Mouse (Mus musculus) CD8-positive naive resting alpha-beta T cell, adult 2 months (primary cell): Measurements from ENCODE around the gene Wdr48.

Source experiments
- DNase-seq, 2 experiments: peaks; one replicate each; pipeline ENCODE4 v3.0.0; 2022; ENCODE audit warnings: low read depth in 2 of 2, low spot score in 2 of 2

The Wdr48 gene

GRCm38 (mm10) chr9:119966221-119966910 is 71.7 kb downstream of the Wdr48 start:
- DNase-seq, result no peak

GRCm38 (mm10) chr9:119969811-119970210 is 75.1 kb downstream of the Wdr48 start:
- no peak for DNase-seq

GRCm38 (mm10) chr9:119970221-119970620 is 75.5 kb downstream of the Wdr48 start:
- peak in 1 of 2 experiments; percentile 46 for DNase-seq

- DNase-seq, result no peak
Measured at GRCm38 (mm10) chr9:119970763-119971656, 76.3 kb downstream of the Wdr48 start.

GRCm38 (mm10) chr9:119972166-119972565 is 77.5 kb downstream of the Wdr48 start:
- DNase-seq, result no peak

GRCm38 (mm10) chr9:119972582-119972981 is 77.9 kb downstream of the Wdr48 start:
- DNase-seq, result no peak

- no peak for DNase-seq
Measured at GRCm38 (mm10) chr9:119973281-119973680, 78.6 kb downstream of the Wdr48 start.

- DNase-seq, result no peak
Measured at GRCm38 (mm10) chr9:119973869-119974520, 79.3 kb downstream of the Wdr48 start.

- no peak for DNase-seq
Measured at GRCm38 (mm10) chr9:119974609-119975008, 79.9 kb downstream of the Wdr48 start.

GRCm38 (mm10) chr9:119975286-119975685 is 80.6 kb downstream of the Wdr48 start:
- DNase-seq, result no peak
